Mouse (Mus musculus) mature B cell (primary cell): ENCODE data around the gene Gm38392.
"Not testable (repeated sequence)": the region's sequence is repeated elsewhere in the genome, so short reads cannot be mapped to it uniquely, and the experiment has no call there.

ENCODE experiments used
- in situ Hi-C: fragments of 300-500 bp; cut with MboI; formaldehyde crosslinking; loops from 2 replicates; pipeline ENCODE4 v1.14.3; 2019

Gene Gm38392

GRCm38 (mm10) chr3:88287110-88287509, at the start of gene Gm38392:
TSS of gene Gm38392 (minus strand) at chr3:88287210.
- in situ Hi-C loops: no loop called here

- in situ Hi-C loops: no loop called here
Measured at GRCm38 (mm10) chr3:88336058-88337013, 49.3 kb upstream of the Gm38392 start, which contains the start of the genes Tmem79 and Smg5. TSS of gene Tmem79 (minus strand) at chr3:88336148. TSS of gene Smg5 (plus strand) at chr3:88336260.

- in situ Hi-C loops: no loop called here
Measured at GRCm38 (mm10) chr3:88335436-88336053, 48.5 kb upstream of the Gm38392 start.

GRCm38 (mm10) chr3:88334902-88335435, 48.0 kb upstream of the Gm38392 start:
- in situ Hi-C loops: no loop called here

GRCm38 (mm10) chr3:88334029-88334658, 47.1 kb upstream of the Gm38392 start:
- in situ Hi-C loops: no loop called here

- in situ Hi-C loops: no loop called here
Measured at GRCm38 (mm10) chr3:88331282-88331681, 44.3 kb upstream of the Gm38392 start.

- in situ Hi-C loops: no loop called here
Measured at GRCm38 (mm10) chr3:88328956-88329355, 41.9 kb upstream of the Gm38392 start.

GRCm38 (mm10) chr3:88324951-88325405, 38.0 kb upstream of the Gm38392 start, which contains the start of gene Glmp:
TSS of gene Glmp (plus strand) at chr3:88325023.
- in situ Hi-C loops: no loop called here

- in situ Hi-C loops: no loop called here
Measured at GRCm38 (mm10) chr3:88299172-88299571, 12.2 kb upstream of the Gm38392 start.

GRCm38 (mm10) chr3:88297321-88297851, 10.4 kb upstream of the Gm38392 start:
- in situ Hi-C loops: no loop called here

GRCm38 (mm10) chr3:88296561-88297318, 9.7 kb upstream of the Gm38392 start, which contains the start of the genes Tsacc and Cct3:
TSS of gene Tsacc (minus strand) at chr3:88296999.
TSS of gene Cct3 (plus strand) at chr3:88297116.
- in situ Hi-C loops: no loop called here

- in situ Hi-C loops: no loop called here
Measured at GRCm38 (mm10) chr3:88296110-88296560, 9.1 kb upstream of the Gm38392 start.

GRCm38 (mm10) chr3:88295272-88295671, 8.3 kb upstream of the Gm38392 start:
- in situ Hi-C loops: not testable (repeated sequence)

- in situ Hi-C loops: no loop called here
Measured at GRCm38 (mm10) chr3:88291970-88292369, 5.0 kb upstream of the Gm38392 start.

- in situ Hi-C loops: not testable (repeated sequence)
Measured at GRCm38 (mm10) chr3:88288133-88288713, 1.2 kb upstream of the Gm38392 start.

GRCm38 (mm10) chr3:88285565-88285895, 1.5 kb downstream of the Gm38392 start:
- in situ Hi-C loops: not testable (repeated sequence)

- in situ Hi-C loops: not testable (repeated sequence)
Measured at GRCm38 (mm10) chr3:88284815-88285564, 2.0 kb downstream of the Gm38392 start.

GRCm38 (mm10) chr3:88281141-88281916, 5.7 kb downstream of the Gm38392 start:
- in situ Hi-C loops: not testable (repeated sequence)

- in situ Hi-C loops: no loop called here
Measured at GRCm38 (mm10) chr3:88280035-88280434, 7.0 kb downstream of the Gm38392 start.
